Mouse (Mus musculus) kidney, postnatal 0 days (tissue): ENCODE measurements around the gene Tmem208. TPM values are rescaled to one million over a fixed set of nuclear protein-coding genes. Genes with fewer than 3 reads are reported as not detected.

ENCODE experiments used
- ATAC-seq: fragments of 200-750 bp; cut with Nextera tagmentation; replicated peaks from 2 replicates; pipeline ENCODE4 v1.8.0; 2017; ENCODE audit warnings: low read depth, moderate number of reproducible peaks, moderate TSS enrichment, moderate library complexity; ENCODE audit not compliant: low FRiP score
- DNase-seq: peaks from one replicate; pipeline ENCODE4 v3.0.0-alpha.2; 2016; ENCODE audit warnings: low spot score
- H3K27ac ChIP-seq: fragments of 300-500 bp; sonication (generic); 2 replicates; pipeline ENCODE4 v1.5.1; 2014; ENCODE audit warnings: mild to moderate bottlenecking
- H3K27me3 ChIP-seq: fragments of 300-500 bp; sonication (generic); 2 replicates; pipeline ENCODE4 v1.6.1; 2014; ENCODE audit warnings: low read length, mixed read lengths; ENCODE audit not compliant: insufficient read depth
- H3K36me3 ChIP-seq: fragments of 300-500 bp; sonication (generic); 2 replicates; pipeline ENCODE4 v1.6.1; 2014; ENCODE audit warnings: low read length, mixed read lengths; ENCODE audit not compliant: insufficient read depth
- H3K4me1 ChIP-seq: fragments of 300-500 bp; sonication (generic); replicated peaks from 2 replicates; pipeline ENCODE4 v1.6.1; 2014; ENCODE audit warnings: antibody characterized with exemption, low read length, mixed read lengths; ENCODE audit not compliant: insufficient read depth
- H3K4me2 ChIP-seq: fragments of 300-500 bp; sonication (generic); 2 replicates; pipeline ENCODE4 v1.6.1; 2014; ENCODE audit warnings: mild to moderate bottlenecking, low read length, moderate library complexity, mixed read lengths
- H3K4me3 ChIP-seq: fragments of 300-500 bp; sonication (generic); replicated peaks from 2 replicates; pipeline ENCODE4 v1.5.1; 2014; ENCODE audit warnings: low read depth, low read length
- H3K9ac ChIP-seq: fragments of 300-500 bp; sonication (generic); 2 replicates; pipeline ENCODE4 v1.6.1; 2014; ENCODE audit warnings: low read depth, low read length
- H3K9me3 ChIP-seq: fragments of 300-500 bp; sonication (generic); replicated peaks from 2 replicates; pipeline ENCODE4 v1.6.1; 2016; ENCODE audit warnings: low read length, inconsistent platforms, mixed read lengths
- CTCF ChIP-seq: IDR thresholded peaks from 2 replicates; pipeline ENCODE4 v1.5.1; 2016; ENCODE audit warnings: antibody characterized with exemption, low read depth, mild to moderate bottlenecking, moderate library complexity
- WGBS: fragments of 180-500 bp; shearing (Covaris S2); extraction: QIAGEN DNeasy Blood & Tissue Kit; methylation state at CpG from one replicate; pipeline ENCODE4 v1.1.7; 2014; 5-methylcytosine and 5-hydroxymethylcytosine counted together
- polyA plus RNA-seq: library from polyadenylated mRNA; unstranded; fragments of >200 nt; fragmentation: Nextera tagmentation; extraction: Ambion mirVana; gene quantifications from 2 replicates; pipeline ENCODE4 v1.2.1, GENCODE M21; 2015

Gene Tmem208
- polyA plus RNA-seq, 1 experiment from 2014 or later = 140 TPM

DNA sequence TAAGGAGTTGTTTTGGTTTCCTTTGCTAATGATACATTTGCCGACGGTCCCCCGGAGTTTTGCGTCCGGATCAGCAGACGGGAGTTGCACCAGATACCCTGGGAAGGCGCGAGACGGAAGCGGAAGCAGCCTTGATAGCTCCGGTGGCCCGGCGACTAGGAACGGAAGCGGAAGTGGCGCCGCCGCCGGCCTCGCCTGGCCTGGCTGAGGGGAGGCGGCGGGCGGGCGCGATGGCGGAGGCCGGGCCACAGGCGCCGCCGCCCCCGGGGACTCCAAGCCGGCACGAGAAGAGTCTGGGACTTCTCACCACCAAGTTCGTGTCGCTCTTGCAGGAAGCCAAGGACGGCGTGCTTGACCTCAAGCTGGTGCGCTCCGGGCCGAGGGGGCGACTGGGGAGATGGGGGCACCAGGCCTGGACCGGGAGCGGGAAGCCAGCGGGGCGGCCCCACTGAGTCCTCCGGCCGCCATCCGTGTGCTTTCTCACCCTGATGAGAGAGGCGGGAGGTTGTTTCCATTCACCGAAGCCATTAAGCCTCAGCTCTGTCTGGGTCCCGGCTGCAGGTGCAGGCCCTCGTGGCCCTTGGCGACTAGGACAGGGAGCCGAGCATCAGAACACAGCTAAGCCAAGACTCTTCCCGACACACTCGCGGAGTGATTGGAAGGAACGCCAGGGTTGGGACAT, 28.5 kb upstream of the Tmem208 start, which contains the start of gene E2f4:
Gene E2f4, plus strand, starts transcription at position 153 of the 682 bp plus-strand sequence.
- no peaks in the 10 kb centered on the region for H3K9me3 ChIP-seq
- peaks cover 25% of the 10 kb centered on the region for H3K36me3 ChIP-seq
- H3K27me3 ChIP-seq = no peaks in the 10 kb centered on the region
- peak within 1 kb of the TSS; percentile 79 for H3K27ac ChIP-seq
- H3K4me2 ChIP-seq = peak within 1 kb of the TSS; percentile 88
- ATAC-seq (peak; percentile 84), DNase-seq (peak; percentile 97)
- H3K4me3 ChIP-seq = peak within 1 kb of the TSS; percentile 95
- peaks cover 11% of the 10 kb centered on the region for H3K4me1 ChIP-seq
- H3K9ac ChIP-seq = peak within 1 kb of the TSS; percentile 95
- WGBS = under 1% methylated on average over 58 of the region's 58 CpGs
- no peak for TF ChIP-seq CTCF

DNA sequence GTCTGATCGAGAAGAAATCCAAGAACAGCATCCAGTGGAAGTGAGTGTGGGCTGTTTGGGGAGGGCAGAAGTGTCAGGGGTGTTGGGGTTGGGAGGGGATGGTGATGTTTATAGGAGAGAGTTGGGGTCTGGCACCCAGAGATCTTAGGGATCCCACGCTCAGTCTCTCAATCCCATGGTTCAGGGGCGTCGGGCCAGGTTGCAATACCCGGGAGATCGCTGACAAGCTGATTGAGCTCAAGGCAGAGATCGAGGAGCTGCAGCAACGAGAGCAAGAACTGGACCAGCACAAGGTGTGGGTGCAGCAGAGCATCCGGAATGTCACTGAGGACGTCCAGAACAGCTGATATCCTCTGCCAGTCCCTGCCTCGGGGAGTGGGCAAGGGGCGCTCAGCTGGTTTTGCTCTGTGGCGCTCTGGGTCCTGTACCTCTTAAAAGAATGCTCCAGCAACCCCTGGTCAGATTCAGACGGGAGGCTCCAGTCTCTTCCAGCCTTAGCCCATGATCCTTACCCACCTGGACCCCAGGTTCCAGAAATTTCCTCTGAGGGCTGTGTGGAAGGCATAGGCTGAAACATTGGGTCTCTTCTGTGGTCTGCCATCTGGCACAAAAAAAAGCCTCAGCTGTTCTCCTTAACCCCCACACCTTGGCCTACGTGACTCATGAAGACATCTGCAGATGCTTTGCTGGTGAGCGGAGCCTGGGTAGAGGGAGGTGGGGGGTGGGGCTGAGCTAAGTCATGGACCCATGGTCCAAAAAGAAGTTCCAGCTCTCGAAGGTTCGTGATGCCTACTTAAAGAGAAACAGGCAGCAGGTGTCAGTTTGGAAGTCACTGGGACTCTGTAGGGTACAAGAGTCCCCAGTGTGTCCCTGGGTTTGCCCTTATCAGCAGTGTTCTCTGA, 27.6 kb upstream of the Tmem208 start:
- H3K36me3 ChIP-seq = peaks cover 33% of the 10 kb centered on the region
- peak overlapping the region; percentile 95 for H3K9ac ChIP-seq
- H3K27ac ChIP-seq = peak overlapping the region; percentile 79
- no peak for TF ChIP-seq CTCF
- DNase-seq = no peak
- peaks cover 11% of the 10 kb centered on the region for H3K4me1 ChIP-seq
- no peak for ATAC-seq
- WGBS = 62% methylated on average over 18 of the region's 18 CpGs
- no peaks in the 10 kb centered on the region for H3K27me3 ChIP-seq
- H3K4me3 ChIP-seq = peak overlapping the region; percentile 95
- no peaks in the 10 kb centered on the region for H3K9me3 ChIP-seq
- H3K4me2 ChIP-seq = peak overlapping the region; percentile 88

DNA sequence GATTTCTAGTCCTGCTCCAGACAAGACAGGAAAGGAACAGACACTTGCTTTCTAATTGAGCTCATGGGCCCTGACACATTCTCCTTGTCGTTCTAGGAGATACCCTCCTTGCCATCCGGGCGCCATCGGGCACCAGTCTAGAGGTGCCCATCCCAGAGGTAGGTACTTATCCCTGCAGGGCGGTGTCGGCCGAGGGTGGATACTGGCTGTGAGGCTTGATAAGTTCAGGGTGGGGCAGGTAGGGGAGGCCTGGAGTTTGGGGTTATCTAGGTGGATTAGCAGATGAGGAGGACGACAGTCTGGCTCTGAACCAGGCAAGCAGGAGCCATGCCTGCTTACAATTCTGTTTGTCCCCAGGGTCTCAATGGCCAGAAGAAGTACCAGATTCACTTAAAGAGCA, 26.2 kb upstream of the Tmem208 start:
- Histone ChIP-seq H3K4me3 (no peak overlapping the region), H3K9me3 (no peaks in the 10 kb centered on the region), H3K4me1 (peaks cover 11% of the 10 kb centered on the region), H3K36me3 (peaks cover 39% of the 10 kb centered on the region), H3K27ac (no peak overlapping the region), H3K27me3 (no peaks in the 10 kb centered on the region), H3K4me2 (no peak overlapping the region), H3K9ac (no peak overlapping the region)
- ATAC-seq (no peak), DNase-seq (no peak)
- 95% methylated on average over 8 of the region's 8 CpGs for WGBS
- TF ChIP-seq CTCF = no peak

DNA sequence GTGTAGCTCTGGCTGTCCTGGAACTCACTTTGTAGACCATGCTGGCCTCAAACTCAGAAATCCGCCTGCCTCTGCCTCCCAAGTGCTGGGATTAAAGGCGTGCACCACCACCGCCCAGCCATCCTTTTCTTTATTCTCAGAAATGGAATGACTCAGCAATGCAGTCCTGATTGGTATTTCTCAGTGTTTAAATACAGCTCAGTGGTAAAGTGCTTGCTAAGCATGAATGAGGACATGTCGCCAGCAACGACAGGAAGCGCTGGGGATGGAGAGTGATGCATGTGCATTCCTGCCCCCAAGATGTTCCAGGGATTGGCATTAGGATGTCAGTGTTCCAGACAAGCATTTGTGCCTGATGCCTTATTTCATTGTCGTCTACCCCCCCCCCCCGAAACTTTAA, 22.8 kb upstream of the Tmem208 start:
- Histone ChIP-seq H3K4me1 (peaks cover 19% of the 10 kb centered on the region; the same call in 1 of the 2 replicates), H3K9me3 (no peaks in the 10 kb centered on the region), H3K4me3 (no peak overlapping the region), H3K27ac (no peak overlapping the region), H3K4me2 (no peak overlapping the region), H3K36me3 (peaks cover 39% of the 10 kb centered on the region), H3K27me3 (no peaks in the 10 kb centered on the region), H3K9ac (no peak overlapping the region)
- TF ChIP-seq CTCF = no peak
- WGBS = 80% methylated on average over 8 of the region's 8 CpGs
- DNase-seq (no peak), ATAC-seq (no peak)

DNA sequence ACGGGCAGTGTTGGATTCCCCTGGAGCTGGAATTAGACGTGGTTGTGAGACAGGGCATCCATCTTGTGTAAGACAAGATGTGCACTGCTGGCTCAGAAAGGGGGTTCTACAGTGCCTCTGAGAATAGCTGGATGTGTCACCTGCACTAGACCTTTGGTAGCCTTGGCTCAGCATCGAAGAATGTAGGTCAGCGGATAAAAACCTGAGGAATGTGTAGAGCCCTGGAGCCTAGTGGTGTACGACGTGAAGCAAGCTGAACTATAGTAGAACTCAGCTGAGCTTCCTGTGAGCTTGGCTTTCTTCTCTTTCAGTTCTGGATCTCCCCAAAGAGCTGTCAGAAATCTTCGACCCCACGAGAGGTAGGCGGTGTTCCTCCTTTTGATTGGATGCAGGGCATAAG, 22.3 kb upstream of the Tmem208 start:
- Histone ChIP-seq H3K4me2 (no peak overlapping the region), H3K27ac (no peak overlapping the region), H3K27me3 (no peaks in the 10 kb centered on the region), H3K9me3 (no peaks in the 10 kb centered on the region), H3K36me3 (peaks cover 40% of the 10 kb centered on the region), H3K4me1 (peaks cover 15% of the 10 kb centered on the region; the same call in 1 of the 2 replicates), H3K9ac (no peak overlapping the region), H3K4me3 (no peak overlapping the region)
- ATAC-seq = no peak
- WGBS = 67% methylated on average over 9 of the region's 9 CpGs
- DNase-seq = no peak
- no peak for TF ChIP-seq CTCF
